Comparison of ENCODE assay signal across 9 mouse cellular contexts in the genomic region with DNA sequence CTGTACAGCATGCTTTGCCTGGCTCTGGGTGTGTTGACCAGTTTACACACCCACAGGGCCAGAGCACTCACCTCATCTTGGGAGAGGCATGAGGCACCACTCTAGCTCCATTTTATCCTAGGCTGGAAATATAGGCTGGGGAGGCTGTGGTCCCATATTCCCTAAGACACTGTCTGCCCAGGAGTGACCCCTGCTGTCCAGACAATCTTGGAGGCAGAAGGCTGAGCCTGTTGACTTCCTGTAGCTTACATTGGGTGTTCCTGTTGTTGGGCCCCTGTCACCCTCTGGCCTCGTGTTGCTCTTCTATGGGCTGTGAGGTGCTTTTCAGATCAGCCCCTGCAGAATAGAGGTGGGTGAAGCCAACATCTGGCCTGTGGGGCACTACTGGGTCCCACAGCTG.
A peak's percentile ranks its signal among the peaks of the same experiment; 100 is the strongest.
DNase-seq lines count a peak whose midpoint lies in the region; ATAC-seq and TF ChIP-seq lines count a peak whose summit lies in the region.
"Had no signal": no experiment of that assay in that cellular context is flagged by ENCODE, and none has a peak within 500 bp of the region (broad histone marks: within the 10 kb centered on the region; RNA-seq: fewer than 3 reads in every experiment).

No protein-coding gene starts in this region.

- H3K4me3 ChIP-seq in liver, postnatal 0 days (ENCODE audit: low read depth, low read length), result no peak overlapping the region
- no peak overlapping the region for H3K4me3 ChIP-seq in liver, embryonic 11.5 days (ENCODE audit: low read depth, low read length)
- H3K4me3 ChIP-seq in intestine, postnatal 0 days (ENCODE audit: low read depth, low read length), result no peak overlapping the region

- no peak for ATAC-seq in liver, postnatal 0 days
- ATAC-seq in liver, embryonic 11.5 days (replicated peaks; ENCODE audit: low FRiP score), result no peak
- no peak for ATAC-seq in intestine, postnatal 0 days
- no peak; the same call in 1 of the 2 replicates for ATAC-seq in megakaryocyte-erythroid progenitor cell, adult 5-6 weeks (replicated peaks; ENCODE audit: low FRiP score, low TSS enrichment, poor library complexity, severe bottlenecking)

- H3K27ac ChIP-seq in liver, postnatal 0 days (ENCODE audit: low read depth), result no peak overlapping the region
- no peak overlapping the region for H3K27ac ChIP-seq in liver, embryonic 11.5 days (ENCODE audit: low read depth, low read length)
- no peak overlapping the region for H3K27ac ChIP-seq in intestine, postnatal 0 days (ENCODE audit: low read depth, low read length)

- WGBS in liver, postnatal 0 days (ENCODE audit: insufficient replicate concordance), result 55% methylated on average over 1 of the region's 1 CpGs
- WGBS in liver, embryonic 11.5 days, result 20% methylated on average over 1 of the region's 1 CpGs
- 33% methylated on average over 1 of the region's 1 CpGs for WGBS in intestine, postnatal 0 days

- 0 out of 2 replicates have a peak, but pooled peaks cover 5% of the 10 kb centered on the region for H3K27me3 ChIP-seq in liver, postnatal 0 days (ENCODE audit: insufficient read depth, low read length)
- peaks cover 48% of the 10 kb centered on the region for H3K27me3 ChIP-seq in liver, embryonic 11.5 days (replicated peaks; ENCODE audit: control insufficient read depth, insufficient read depth, low read length)
- H3K27me3 ChIP-seq in intestine, postnatal 0 days (replicated peaks; ENCODE audit: control insufficient read depth, insufficient read depth, low read length), result no peaks in the 10 kb centered on the region

- TF ChIP-seq CTCF in liver, postnatal 0 days (IDR thresholded peaks at IDR 0.05; ENCODE audit: low read depth), result peak; percentile 55
- TF ChIP-seq CTCF in intestine, postnatal 0 days (IDR thresholded peaks at IDR 0.05; ENCODE audit: low read depth), result peak; percentile 65

- TF ChIP-seq EP300 in liver, postnatal 0 days (IDR thresholded peaks at IDR 0.05; ENCODE audit: low read depth), result no peak

- no peaks in the 10 kb centered on the region for H3K4me1 ChIP-seq in liver, postnatal 0 days (ENCODE audit: insufficient read depth)
- peaks cover 6% of the 10 kb centered on the region for H3K4me1 ChIP-seq in liver, embryonic 11.5 days (replicated peaks; ENCODE audit: control insufficient read depth, insufficient read depth, low read length)
- H3K4me1 ChIP-seq in intestine, postnatal 0 days (replicated peaks; ENCODE audit: control insufficient read depth, insufficient read depth, low read length), result no peaks in the 10 kb centered on the region

- H3K36me3 ChIP-seq in liver, postnatal 0 days (replicated peaks; ENCODE audit: insufficient read depth, low read length), result no peaks in the 10 kb centered on the region
- no peaks in the 10 kb centered on the region for H3K36me3 ChIP-seq in liver, embryonic 11.5 days (ENCODE audit: control insufficient read depth, insufficient read depth, low read length)
- H3K36me3 ChIP-seq in intestine, postnatal 0 days (ENCODE audit: control insufficient read depth, insufficient read depth), result no peaks in the 10 kb centered on the region

- H3K9ac ChIP-seq in liver, postnatal 0 days (replicated peaks), result no peak overlapping the region
- H3K9ac ChIP-seq in liver, embryonic 11.5 days (ENCODE audit: low read depth, low read length), result no peak overlapping the region
- H3K9ac ChIP-seq in intestine, postnatal 0 days (ENCODE audit: low read depth, low read length), result no peak overlapping the region

- H3K4me2 ChIP-seq in liver, postnatal 0 days (ENCODE audit: low read depth, low read length), result no peak overlapping the region
- no peak overlapping the region for H3K4me2 ChIP-seq in liver, embryonic 11.5 days
- H3K4me2 ChIP-seq in intestine, postnatal 0 days (replicated peaks; ENCODE audit: low read depth), result no peak overlapping the region

- no peaks in the 10 kb centered on the region for H3K9me3 ChIP-seq in liver, postnatal 0 days (ENCODE audit: low read length)
- H3K9me3 ChIP-seq in liver, embryonic 11.5 days (ENCODE audit: control insufficient read depth, low read length), result no peaks in the 10 kb centered on the region
- H3K9me3 ChIP-seq in intestine, postnatal 0 days (ENCODE audit: control insufficient read depth), result no peaks in the 10 kb centered on the region

- DNase-seq in liver, postnatal 0 days, result peak; percentile 17
- DNase-seq in liver, embryonic 11.5 days (ENCODE audit: low spot score), result no peak
- DNase-seq in embryo, embryonic 11 days, result peak; percentile 21
- peak; percentile 75 for DNase-seq in lung, postnatal 10 days
- DNase-seq in cerebellum, postnatal 4 days (ENCODE audit: low spot score in 2 of 2), result no peak
- DNase-seq in ovary, adult 18-20 months (ENCODE audit: low spot score), result no peak
- DNase-seq: left cerebral cortex, postnatal 4 days had no signal

Comparison
In these comparisons a context has a peak if more than half of its experiments do, and no peak if none do; other contexts are left out.
1. DNase-seq: peak in liver, postnatal 0 days (single experiment), embryo, embryonic 11 days (single experiment) and lung, postnatal 10 days (single experiment); none in liver, embryonic 11.5 days (single experiment), cerebellum, postnatal 4 days (0 of 2) and ovary, adult 18-20 months (single experiment).